Mouse (Mus musculus) G1E (cell line): Measurements from ENCODE around the gene Spag6. TPM values are rescaled to one million over a fixed set of nuclear protein-coding genes. Genes with fewer than 3 reads are reported as not detected.

Experiments
- ATAC-seq: 2 replicates; pipeline ENCODE4 v1.8.0; 2016; ENCODE audit warnings: mild to moderate bottlenecking; ENCODE audit not compliant: insufficient number of reproducible peaks, poor library complexity, low FRiP score, severe bottlenecking; ENCODE audit errors: extremely low read depth
- DNase-seq: peaks from one replicate; pipeline ENCODE4 v3.0.0; 2012; ENCODE audit warnings: low spot score
- H3K27me3 ChIP-seq: 2 replicates; pipeline ENCODE4 v1.6.1; 2012; ENCODE audit warnings: mild to moderate bottlenecking, low read length, inconsistent platforms; ENCODE audit not compliant: insufficient read depth
- H3K36me3 ChIP-seq: replicated peaks from 2 replicates; pipeline ENCODE3; 2012; ENCODE audit warnings: mild to moderate bottlenecking, inconsistent platforms
- H3K4me1 ChIP-seq: 2 replicates; pipeline ENCODE4 v1.6.1; 2012; ENCODE audit warnings: low read depth, low read length, inconsistent platforms, mixed read lengths; ENCODE audit not compliant: insufficient read depth
- H3K4me3 ChIP-seq: 2 replicates; pipeline ENCODE4 v1.5.1; 2012; ENCODE audit warnings: low read depth, mild to moderate bottlenecking, inconsistent platforms, low read length, moderate library complexity, mixed read lengths
- H3K9me3 ChIP-seq: replicated peaks from 2 replicates; pipeline ENCODE4 v1.6.1; 2012; ENCODE audit warnings: inconsistent platforms
- CTCF ChIP-seq: IDR thresholded peaks from 2 replicates; pipeline ENCODE4 v1.5.1; 2012; ENCODE audit warnings: low read depth, low read length, inconsistent platforms, mixed read lengths
- GATA1 ChIP-seq: IDR thresholded peaks from 2 replicates; pipeline ENCODE4 v1.6.1; 2012; ENCODE audit warnings: borderline replicate concordance, low read length, inconsistent platforms, mixed read lengths
- GATA2 ChIP-seq: IDR thresholded peaks from 2 replicates; pipeline ENCODE4 v1.6.1; 2012; ENCODE audit warnings: low read depth, low read length, inconsistent platforms, borderline replicate concordance
- POLR2AphosphoS5 ChIP-seq: IDR thresholded peaks from 2 replicates; pipeline ENCODE4 v1.6.1; 2012; ENCODE audit warnings: low read depth, low read length, inconsistent platforms; ENCODE audit not compliant: insufficient replicate concordance
- TAL1 ChIP-seq: conservative IDR thresholded peaks from 2 replicates; pipeline ENCODE4 v1.6.1; 2012; ENCODE audit warnings: low read depth, low read length, inconsistent platforms, mixed read lengths
- polyA plus RNA-seq: library from polyadenylated mRNA; stranded (reverse); fragments of >175 nt; gene quantifications from 2 replicates; pipeline ENCODE4 v1.2.3, GENCODE M21; 2012
- total RNA-seq, 2 experiments: library from RNA; stranded (forward) in 1 of 2; stranded (reverse) in 1 of 2; fragments of 200-1000 nt in 1 of 2; fragments of >200 nt in 1 of 2; fragmentation: Nextera tagmentation in 1 of 2; gene quantifications; 2 replicates each; pipeline ENCODE4 v1.2.3; 2014 to 2017

Spag6 gene
- total and polyA plus RNA-seq, 3 experiments = 0.08 to 0.22 TPM; not detected in 1

GRCm38 (mm10) chr2:18768414-18768813 lies 74.6 kb downstream of the Spag6 start:
- no peaks in the 10 kb centered on the region for H3K36me3 ChIP-seq
- TF ChIP-seq POLR2AphosphoS5 (no peak), TAL1 (no peak), GATA2 (no peak), GATA1 (no peak), CTCF (no peak)
- H3K4me3 ChIP-seq = no peak overlapping the region
- DNase-seq (no peak), ATAC-seq (no peak)
- peaks cover 16% of the 10 kb centered on the region for H3K27me3 ChIP-seq
- H3K9me3 ChIP-seq = no peaks in the 10 kb centered on the region
- H3K4me1 ChIP-seq = peaks cover 17% of the 10 kb centered on the region

DNA sequence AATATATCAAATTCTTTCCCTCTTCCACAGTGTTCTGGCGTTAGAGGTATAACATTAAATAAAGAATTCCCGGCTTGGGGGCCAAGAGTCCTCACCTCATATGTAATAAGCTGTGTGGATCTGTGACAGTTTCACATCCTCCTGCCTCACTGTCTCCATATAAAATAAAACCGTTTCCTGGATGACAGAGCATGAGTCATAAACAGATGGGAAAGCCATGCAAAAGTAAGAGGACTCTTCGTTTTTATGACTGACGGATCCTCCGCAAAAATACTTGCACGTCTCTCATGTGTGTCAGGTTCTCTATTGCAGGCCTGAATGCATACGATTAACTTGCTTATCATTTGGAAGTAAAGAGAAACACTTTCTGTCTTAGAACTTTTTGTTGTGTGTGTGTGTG lies 78.6 kb downstream of the Spag6 start:
- ATAC-seq = no peak
- Histone ChIP-seq H3K36me3 (no peaks in the 10 kb centered on the region), H3K4me1 (peaks cover under 1% of the 10 kb centered on the region), H3K4me3 (no peak overlapping the region), H3K27me3 (peaks cover 2% of the 10 kb centered on the region; the same call in 1 of the 2 replicates), H3K9me3 (no peaks in the 10 kb centered on the region)
- DNase-seq = no peak
- TF ChIP-seq POLR2AphosphoS5 (no peak), CTCF (no peak), GATA2 (no peak)

DNA sequence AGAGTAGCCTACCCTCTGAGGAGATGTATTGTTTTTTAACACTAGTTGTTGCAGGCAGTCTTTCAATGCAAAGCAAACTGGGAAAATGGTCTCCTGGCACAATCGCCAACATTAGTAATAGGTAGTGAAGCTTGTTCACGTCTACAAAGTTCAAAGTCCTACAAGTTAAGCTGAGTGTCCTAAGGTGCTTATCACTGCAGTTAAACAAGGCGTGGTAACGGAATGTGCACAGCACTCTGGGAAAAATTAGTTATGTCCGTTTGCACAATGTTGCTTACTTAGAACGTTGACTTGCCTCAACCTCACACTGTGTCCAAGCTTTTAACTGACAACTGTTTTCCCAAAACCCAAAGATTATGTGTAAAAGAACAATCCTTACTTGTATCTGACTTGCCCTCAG lies 80.5 kb downstream of the Spag6 start:
- TF ChIP-seq CTCF = no peak
- TF ChIP-seq POLR2AphosphoS5 = no peak
- DNase-seq (no peak), ATAC-seq (no peak)
- Histone ChIP-seq H3K9me3 (no peaks in the 10 kb centered on the region), H3K27me3 (peaks cover 3% of the 10 kb centered on the region), H3K4me1 (no peaks in the 10 kb centered on the region), H3K36me3 (no peaks in the 10 kb centered on the region), H3K4me3 (no peak overlapping the region)

GRCm38 (mm10) chr2:18778220-18778619 lies 84.4 kb downstream of the Spag6 start:
- Histone ChIP-seq H3K36me3 (no peaks in the 10 kb centered on the region), H3K4me3 (no peak overlapping the region), H3K9me3 (no peaks in the 10 kb centered on the region), H3K27me3 (peaks cover 7% of the 10 kb centered on the region), H3K4me1 (no peaks in the 10 kb centered on the region)
- DNase-seq (no peak), ATAC-seq (no peak)
- TF ChIP-seq CTCF (no peak), TAL1 (no peak), POLR2AphosphoS5 (no peak), GATA1 (no peak), GATA2 (no peak)

GRCm38 (mm10) chr2:18779830-18780229 lies 86.0 kb downstream of the Spag6 start:
- H3K27me3 ChIP-seq = peaks cover 9% of the 10 kb centered on the region
- H3K36me3 ChIP-seq = no peaks in the 10 kb centered on the region
- no peaks in the 10 kb centered on the region for H3K9me3 ChIP-seq
- no peak overlapping the region for H3K4me3 ChIP-seq
- ATAC-seq (no peak), DNase-seq (no peak)
- no peaks in the 10 kb centered on the region for H3K4me1 ChIP-seq
- TF ChIP-seq GATA2 (no peak), GATA1 (no peak), POLR2AphosphoS5 (no peak), CTCF (no peak), TAL1 (no peak)

- DNase-seq (no peak), ATAC-seq (no peak)
- TF ChIP-seq GATA1 (no peak), CTCF (no peak), TAL1 (no peak), POLR2AphosphoS5 (no peak), GATA2 (no peak)
- Histone ChIP-seq H3K4me1 (no peaks in the 10 kb centered on the region), H3K27me3 (peaks cover 9% of the 10 kb centered on the region), H3K36me3 (no peaks in the 10 kb centered on the region), H3K4me3 (no peak overlapping the region), H3K9me3 (no peaks in the 10 kb centered on the region)
Measured at GRCm38 (mm10) chr2:18781296-18781695, 87.5 kb downstream of the Spag6 start.

DNA sequence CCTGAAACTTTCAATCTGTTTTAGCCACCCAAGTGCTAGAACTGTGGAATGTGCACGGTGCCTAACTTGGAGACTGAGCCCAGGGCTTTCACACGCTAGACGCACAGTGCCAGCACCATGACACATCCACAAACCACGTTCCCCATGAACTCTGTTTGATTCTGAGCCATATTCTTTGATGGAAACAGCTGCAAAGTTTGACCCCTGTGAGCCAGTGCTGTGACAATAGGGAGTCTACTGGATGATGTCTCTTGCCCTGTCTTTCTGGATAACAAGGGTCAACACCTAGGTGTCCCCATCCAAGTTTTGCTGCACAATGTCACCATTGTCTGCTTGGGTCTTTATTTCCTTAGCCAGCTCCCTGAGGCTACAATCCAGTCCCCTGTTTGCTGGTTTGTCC lies 100.4 kb downstream of the Spag6 start:
- H3K36me3 ChIP-seq = no peaks in the 10 kb centered on the region
- H3K9me3 ChIP-seq = no peaks in the 10 kb centered on the region
- TF ChIP-seq POLR2AphosphoS5 (no peak), CTCF (no peak), GATA1 (no peak), GATA2 (no peak), TAL1 (no peak)
- H3K27me3 ChIP-seq = peaks cover 4% of the 10 kb centered on the region
- DNase-seq (no peak), ATAC-seq (no peak)
- no peak overlapping the region for H3K4me3 ChIP-seq
- no peaks in the 10 kb centered on the region for H3K4me1 ChIP-seq
